Mouse (Mus musculus) megakaryocyte, embryonic 14.5 days (primary cell): ENCODE results near the gene Evi5. TPM values are rescaled to one million over a fixed set of nuclear protein-coding genes. Genes with fewer than 3 reads are reported as not detected.

Source experiments
- H3K27me3 ChIP-seq: replicated peaks from 2 replicates; pipeline ENCODE3; 2012; ENCODE audit warnings: inconsistent platforms
- H3K36me3 ChIP-seq: replicated peaks from 2 replicates; pipeline ENCODE3; 2012; ENCODE audit warnings: low read length, inconsistent platforms, mixed read lengths
- H3K4me1 ChIP-seq: 2 replicates; pipeline ENCODE4 v1.6.1; 2012; ENCODE audit warnings: inconsistent platforms
- H3K4me3 ChIP-seq: replicated peaks from 2 replicates; pipeline ENCODE3; 2012; ENCODE audit warnings: moderate library complexity, mild to moderate bottlenecking, inconsistent platforms
- H3K9me3 ChIP-seq: 2 replicates; pipeline ENCODE4 v1.6.1; 2012; ENCODE audit warnings: inconsistent platforms
- FLI1 ChIP-seq: IDR thresholded peaks from 2 replicates; pipeline ENCODE4 v1.6.1; 2012; ENCODE audit warnings: low read length, inconsistent platforms, mixed read lengths
- GATA1 ChIP-seq: IDR thresholded peaks from 3 replicates; pipeline ENCODE4 v1.6.1; 2012; ENCODE audit warnings: mixed read lengths, low read length, inconsistent platforms, borderline replicate concordance
- polyA plus RNA-seq: library from polyadenylated mRNA; stranded (reverse); fragments of >175 nt; gene quantifications from 2 replicates; pipeline ENCODE4 v1.2.3, GENCODE M21; 2012; ENCODE audit warnings: low replicate concordance; ENCODE audit not compliant: insufficient read depth

Evi5 gene
- polyA plus RNA-seq, 1 experiment = 0.20 TPM

GRCm38 (mm10) chr5:107703207-107703763 is 171.6 kb downstream of the Evi5 start:
- H3K36me3 ChIP-seq = no peaks in the 10 kb centered on the region
- TF ChIP-seq GATA1 = no peak
- TF ChIP-seq FLI1 = no peak
- H3K4me3 ChIP-seq = no peak overlapping the region
- peaks cover 34% of the 10 kb centered on the region for H3K27me3 ChIP-seq
- no peaks in the 10 kb centered on the region for H3K9me3 ChIP-seq
- peaks cover 6% of the 10 kb centered on the region; the same call in 1 of the 2 replicates for H3K4me1 ChIP-seq

GRCm38 (mm10) chr5:107701658-107702057 is 173.2 kb downstream of the Evi5 start:
- TF ChIP-seq FLI1 = no peak
- TF ChIP-seq GATA1 = no peak
- H3K4me3 ChIP-seq = no peak overlapping the region
- no peaks in the 10 kb centered on the region for H3K36me3 ChIP-seq
- H3K4me1 ChIP-seq = peaks cover 6% of the 10 kb centered on the region; the same call in 1 of the 2 replicates
- peaks cover 27% of the 10 kb centered on the region for H3K27me3 ChIP-seq
- H3K9me3 ChIP-seq = peaks cover 12% of the 10 kb centered on the region

DNA sequence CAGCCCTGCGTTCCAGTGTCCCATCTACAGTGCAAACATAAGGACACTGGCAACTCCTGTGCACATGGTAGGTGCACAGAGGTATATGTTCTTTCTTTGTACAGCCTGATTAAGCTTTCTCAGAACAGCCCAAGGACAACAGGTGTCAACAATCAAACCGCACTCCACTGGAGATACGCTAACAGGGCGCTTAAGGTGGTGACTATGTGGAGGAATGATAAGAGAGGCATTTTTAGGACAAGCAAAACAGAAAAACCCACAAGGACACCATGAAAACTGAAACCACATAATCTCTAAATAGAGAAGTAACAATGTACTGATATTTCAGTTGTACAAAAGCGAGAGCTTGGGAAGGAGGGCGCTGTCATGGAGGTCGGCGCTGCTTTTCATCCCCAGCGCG is 174.0 kb downstream of the Evi5 start:
- Histone ChIP-seq H3K27me3 (peaks cover 25% of the 10 kb centered on the region), H3K4me1 (peaks cover 6% of the 10 kb centered on the region; the same call in 1 of the 2 replicates), H3K36me3 (no peaks in the 10 kb centered on the region), H3K4me3 (no peak overlapping the region), H3K9me3 (peaks cover 15% of the 10 kb centered on the region)
- TF ChIP-seq FLI1 = no peak
- TF ChIP-seq GATA1 = no peak

- TF ChIP-seq GATA1 (no peak), FLI1 (no peak)
- H3K36me3 ChIP-seq = no peaks in the 10 kb centered on the region
- H3K4me3 ChIP-seq = no peak overlapping the region
- H3K4me1 ChIP-seq = peaks cover 6% of the 10 kb centered on the region; the same call in 1 of the 2 replicates
- peaks cover 23% of the 10 kb centered on the region for H3K27me3 ChIP-seq
- H3K9me3 ChIP-seq = peaks cover 20% of the 10 kb centered on the region
These were observed 176.0 kb downstream of the Evi5 start for GRCm38 (mm10) chr5:107698888-107699287.

GRCm38 (mm10) chr5:107695019-107695418 is 179.9 kb downstream of the Evi5 start:
- Histone ChIP-seq H3K27me3 (peaks cover 26% of the 10 kb centered on the region), H3K4me3 (no peak overlapping the region), H3K9me3 (peaks cover 20% of the 10 kb centered on the region), H3K36me3 (no peaks in the 10 kb centered on the region), H3K4me1 (peaks cover 6% of the 10 kb centered on the region; the same call in 1 of the 2 replicates)
- TF ChIP-seq FLI1 (no peak), GATA1 (no peak)

Other genes with a start within 250 kb of the Evi5 start
- 2.7 TPM in 1 of 2 replicates, not detected in the other for gene Gfi1, start 149.1 kb downstream of the Evi5 start, polyA plus RNA-seq
- gene Ube2d2b, start 45.0 kb downstream of the Evi5 start, polyA plus RNA-seq = not detected in 2 replicates
- 21.3 and 79.1 TPM in 2 replicates for gene Rpl5, start 25.4 kb upstream of the Evi5 start, polyA plus RNA-seq
- gene Fam69a, start 112.0 kb upstream of the Evi5 start, polyA plus RNA-seq = 0.94 TPM in 1 of 2 replicates, not detected in the other
- 5.8 and 11.6 TPM in 2 replicates for gene Mtf2, start 190.6 kb upstream of the Evi5 start, polyA plus RNA-seq